Mouse (Mus musculus) bone marrow macrophage, adult 2 months (primary cell): Measurements from ENCODE around the gene Slc41a1. TPM values are rescaled to one million over a fixed set of nuclear protein-coding genes. Genes with fewer than 3 reads are reported as not detected.

ENCODE experiments used
- H3K27ac ChIP-seq: 2 replicates; pipeline ENCODE4 v1.5.1; 2012; ENCODE audit warnings: low read depth, low read length; ENCODE audit not compliant: insufficient read depth
- H3K4me1 ChIP-seq: 2 replicates; pipeline ENCODE4 v1.6.1; 2012; ENCODE audit warnings: low read length; ENCODE audit not compliant: control insufficient read depth, insufficient read depth
- H3K4me3 ChIP-seq: 2 replicates; pipeline ENCODE4 v1.5.1; 2012; ENCODE audit warnings: mild to moderate bottlenecking, low read length, moderate library complexity; ENCODE audit not compliant: insufficient read depth
- CTCF ChIP-seq: IDR thresholded peaks from 2 replicates; pipeline ENCODE4 v1.5.1; 2012; ENCODE audit warnings: low read depth, mild to moderate bottlenecking, low read length, moderate library complexity
- POLR2A ChIP-seq: IDR thresholded peaks from 2 replicates; pipeline ENCODE4 v1.6.1; 2012; ENCODE audit warnings: mild to moderate bottlenecking, low read depth, low read length, borderline replicate concordance
- polyA plus RNA-seq: library from polyadenylated mRNA; stranded (reverse); fragments of >200 nt; gene quantifications from 2 replicates; pipeline ENCODE4 v1.2.4, GENCODE M21; 2012; ENCODE audit not compliant: missing spikeins, insufficient read depth, insufficient read length

The Slc41a1 gene
- polyA plus RNA-seq, 1 experiment: 9.3 TPM

- no peak for TF ChIP-seq POLR2A
- no peak for TF ChIP-seq CTCF
- no peaks in the 10 kb centered on the region for H3K4me1 ChIP-seq
- no peak overlapping the region for H3K4me3 ChIP-seq
- no peak overlapping the region for H3K27ac ChIP-seq
Observed at GRCm38 (mm10) chr1:131842221-131842620, 14.9 kb downstream of the Slc41a1 start.

GRCm38 (mm10) chr1:131843758-131844157 is 16.5 kb downstream of the Slc41a1 start:
- TF ChIP-seq CTCF (no peak), POLR2A (no peak)
- Histone ChIP-seq H3K4me1 (no peaks in the 10 kb centered on the region), H3K4me3 (no peak overlapping the region), H3K27ac (no peak overlapping the region)

GRCm38 (mm10) chr1:131844883-131845282 is 17.6 kb downstream of the Slc41a1 start:
- Histone ChIP-seq H3K4me3 (no peak overlapping the region), H3K4me1 (no peaks in the 10 kb centered on the region), H3K27ac (no peak overlapping the region)
- no peak for TF ChIP-seq POLR2A
- no peak for TF ChIP-seq CTCF

- TF ChIP-seq CTCF (0 out of 2 replicates have a peak, but pooled peaks have one; percentile 16), POLR2A (no peak)
- no peak overlapping the region for H3K4me3 ChIP-seq
- H3K27ac ChIP-seq: no peak overlapping the region
- no peaks in the 10 kb centered on the region for H3K4me1 ChIP-seq
Observed at GRCm38 (mm10) chr1:131846255-131846654, 19.0 kb downstream of the Slc41a1 start.

- Histone ChIP-seq H3K4me3 (no peak overlapping the region), H3K27ac (no peak overlapping the region), H3K4me1 (peaks cover 10% of the 10 kb centered on the region)
- no peak for TF ChIP-seq POLR2A
- TF ChIP-seq CTCF: no peak
Observed at GRCm38 (mm10) chr1:131861811-131862210, 34.5 kb downstream of the Slc41a1 start.

GRCm38 (mm10) chr1:131865596-131865995 is 38.3 kb downstream of the Slc41a1 start:
- Histone ChIP-seq H3K4me3 (no peak overlapping the region), H3K4me1 (peaks cover 14% of the 10 kb centered on the region), H3K27ac (no peak overlapping the region)
- no peak for TF ChIP-seq POLR2A
- TF ChIP-seq CTCF: no peak

- Histone ChIP-seq H3K4me3 (peak overlapping the region; percentile 26; the same call in 1 of the 2 replicates), H3K27ac (peak overlapping the region; percentile 70)
Observed at GRCm38 (mm10) chr1:131866304-131866999, 39.2 kb downstream of the Slc41a1 start.

GRCm38 (mm10) chr1:131867093-131867945 is 40.0 kb downstream of the Slc41a1 start, which contains the start of gene Rab29:
Rab29 (plus strand) TSS chr1:131867224.
- Histone ChIP-seq H3K27ac (peak within 1 kb of the TSS; percentile 70), H3K4me1 (peaks cover 14% of the 10 kb centered on the region), H3K4me3 (peak within 1 kb of the TSS; percentile 66)
- TF ChIP-seq CTCF (peak; percentile 57), POLR2A (no peak)

More at GRCm38 (mm10) chr1:131866304-131866999, 39.2 kb downstream of the Slc41a1 start:
- no peak for TF ChIP-seq POLR2A
- TF ChIP-seq CTCF: no peak
- H3K4me1 ChIP-seq: peaks cover 14% of the 10 kb centered on the region

- TF ChIP-seq POLR2A: no peak
- no peak for TF ChIP-seq CTCF
- H3K4me1 ChIP-seq: peaks cover 14% of the 10 kb centered on the region
- H3K27ac ChIP-seq: peak overlapping the region; percentile 48; the same call in 1 of the 2 replicates
- H3K4me3 ChIP-seq: peak overlapping the region; percentile 66
Observed at GRCm38 (mm10) chr1:131867946-131868290, 40.6 kb downstream of the Slc41a1 start.

- Histone ChIP-seq H3K4me1 (peaks cover 14% of the 10 kb centered on the region), H3K4me3 (no peak overlapping the region), H3K27ac (no peak overlapping the region)
- no peak for TF ChIP-seq POLR2A
- TF ChIP-seq CTCF: no peak
Observed at GRCm38 (mm10) chr1:131869561-131869960, 42.3 kb downstream of the Slc41a1 start.
